Mouse (Mus musculus): ENCODE measurements around the gene Rpap1.

Rpap1 gene

GRCm38 (mm10) chr2:119787206-119787883, at the start of gene Rpap1:
Gene Rpap1, minus strand, starts transcription at chr2:119787537.
- DNase-seq (ENCODE audit: low spot score) = peak; percentile 85

- no peak for DNase-seq (ENCODE audit: low spot score)
Measured at GRCm38 (mm10) chr2:119834231-119834630, 46.9 kb upstream of the Rpap1 start.

GRCm38 (mm10) chr2:119830579-119830978, 43.2 kb upstream of the Rpap1 start:
- DNase-seq (ENCODE audit: low spot score) = no peak

- no peak for DNase-seq (ENCODE audit: low spot score)
Measured at GRCm38 (mm10) chr2:119821136-119821535, 33.8 kb upstream of the Rpap1 start.

- no peak for DNase-seq (ENCODE audit: low spot score)
Measured at GRCm38 (mm10) chr2:119818668-119819272, 31.4 kb upstream of the Rpap1 start.

GRCm38 (mm10) chr2:119817047-119817446, 29.7 kb upstream of the Rpap1 start:
- peak; percentile 48 for DNase-seq (ENCODE audit: low spot score)

- DNase-seq (ENCODE audit: low spot score) = no peak
Measured at GRCm38 (mm10) chr2:119816611-119817010, 29.3 kb upstream of the Rpap1 start.

GRCm38 (mm10) chr2:119814376-119814933, 27.1 kb upstream of the Rpap1 start:
- DNase-seq (ENCODE audit: low spot score) = peak; percentile 70

- no peak for DNase-seq (ENCODE audit: low spot score)
Measured at GRCm38 (mm10) chr2:119811490-119812146, 24.3 kb upstream of the Rpap1 start.

GRCm38 (mm10) chr2:119810890-119811289, 23.6 kb upstream of the Rpap1 start:
- DNase-seq (ENCODE audit: low spot score) = no peak

GRCm38 (mm10) chr2:119808881-119809280, 21.5 kb upstream of the Rpap1 start:
- no peak for DNase-seq (ENCODE audit: low spot score)

- DNase-seq (ENCODE audit: low spot score) = no peak
Measured at GRCm38 (mm10) chr2:119808438-119808837, 21.1 kb upstream of the Rpap1 start.

- no peak for DNase-seq (ENCODE audit: low spot score)
Measured at GRCm38 (mm10) chr2:119805536-119805935, 18.2 kb upstream of the Rpap1 start.

- DNase-seq (ENCODE audit: low spot score) = no peak
Measured at GRCm38 (mm10) chr2:119804776-119805175, 17.4 kb upstream of the Rpap1 start.

- DNase-seq (ENCODE audit: low spot score) = no peak
Measured at GRCm38 (mm10) chr2:119804275-119804628, 16.9 kb upstream of the Rpap1 start.

GRCm38 (mm10) chr2:119803618-119804274, 16.4 kb upstream of the Rpap1 start:
- peak; percentile 44 for DNase-seq (ENCODE audit: low spot score)

GRCm38 (mm10) chr2:119802767-119803617, 15.7 kb upstream of the Rpap1 start:
- peak; percentile 49 for DNase-seq (ENCODE audit: low spot score)

- no peak for DNase-seq (ENCODE audit: low spot score)
Measured at GRCm38 (mm10) chr2:119800876-119801846, 13.8 kb upstream of the Rpap1 start.

- DNase-seq (ENCODE audit: low spot score) = no peak
Measured at GRCm38 (mm10) chr2:119799961-119800550, 12.7 kb upstream of the Rpap1 start.
